Mouse (Mus musculus): ENCODE results near the gene Clstn2. TPM values are rescaled to one million over a fixed set of nuclear protein-coding genes. Genes with fewer than 3 reads are reported as not detected.

Gene Clstn2
- polyA plus RNA-seq, 1 experiment from 2014 or later, result 1.3 TPM

DNA sequence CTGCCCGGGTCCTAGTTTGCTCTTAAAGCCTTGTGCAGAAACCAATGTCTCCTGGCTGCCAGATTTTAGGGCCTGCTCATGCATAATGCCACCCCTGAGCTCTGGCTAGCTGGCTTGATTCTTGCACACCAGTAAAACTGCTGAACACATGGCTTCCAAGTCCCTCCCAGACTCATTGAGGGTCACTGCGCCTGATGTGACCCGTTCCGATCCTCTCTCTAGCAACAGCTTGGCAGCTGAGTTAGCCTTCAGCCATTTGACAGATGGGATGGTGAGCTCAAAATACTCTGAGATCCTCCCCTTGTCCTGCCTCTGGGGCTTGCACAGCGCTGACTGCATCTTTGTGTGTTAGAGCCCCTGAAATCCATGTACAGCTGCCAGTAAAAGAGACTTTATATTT, 430.5 kb downstream of the Clstn2 start:
- H3K4me2 ChIP-seq, result no peak overlapping the region
- no peak for ATAC-seq (ENCODE audit: borderline replicate concordance, extremely low read depth, low FRiP score, low TSS enrichment)
- WGBS, result 45% methylated on average over 5 of the region's 5 CpGs

DNA sequence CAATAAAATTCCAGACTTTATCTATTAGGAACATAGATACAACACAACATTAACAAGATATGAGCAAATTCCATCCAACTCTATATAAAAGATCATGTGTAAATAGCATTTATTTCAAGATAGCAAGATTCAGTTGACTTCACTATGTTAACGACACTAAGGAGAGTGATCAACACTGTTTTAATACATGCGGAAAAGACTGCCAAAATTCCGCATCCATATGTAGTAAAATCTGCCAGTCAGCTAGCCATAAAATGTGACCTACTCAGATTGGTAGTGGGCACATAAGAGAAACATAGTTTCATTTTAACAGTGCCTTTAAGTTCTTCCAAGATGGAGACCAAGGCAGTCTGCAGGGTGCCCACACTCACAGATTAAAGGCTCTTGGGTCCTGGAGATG, 434.0 kb downstream of the Clstn2 start:
- Histone ChIP-seq H3K9me3 (no peaks in the 10 kb centered on the region), H3K9ac (no peak overlapping the region), H3K4me2 (no peak overlapping the region), H3K27me3 (no peaks in the 10 kb centered on the region), H3K36me3 (no peaks in the 10 kb centered on the region), H3K27ac (no peak overlapping the region), H3K4me3 (no peak overlapping the region), H3K4me1 (0 out of 2 replicates have a peak, but pooled peaks cover 4% of the 10 kb centered on the region)
- 84% methylated on average over 3 of the region's 3 CpGs for WGBS
- no peak for ATAC-seq (ENCODE audit: borderline replicate concordance, extremely low read depth, low FRiP score, low TSS enrichment)

More for the DNA sequence above, 430.5 kb downstream of the Clstn2 start:
- H3K9me3 ChIP-seq, result no peaks in the 10 kb centered on the region
- H3K9ac ChIP-seq, result no peak overlapping the region
- no peak overlapping the region for H3K27ac ChIP-seq
- H3K4me3 ChIP-seq, result no peak overlapping the region
- H3K27me3 ChIP-seq, result no peaks in the 10 kb centered on the region
- H3K4me1 ChIP-seq, result 0 out of 2 replicates have a peak, but pooled peaks cover 4% of the 10 kb centered on the region
- H3K36me3 ChIP-seq, result no peaks in the 10 kb centered on the region

DNA sequence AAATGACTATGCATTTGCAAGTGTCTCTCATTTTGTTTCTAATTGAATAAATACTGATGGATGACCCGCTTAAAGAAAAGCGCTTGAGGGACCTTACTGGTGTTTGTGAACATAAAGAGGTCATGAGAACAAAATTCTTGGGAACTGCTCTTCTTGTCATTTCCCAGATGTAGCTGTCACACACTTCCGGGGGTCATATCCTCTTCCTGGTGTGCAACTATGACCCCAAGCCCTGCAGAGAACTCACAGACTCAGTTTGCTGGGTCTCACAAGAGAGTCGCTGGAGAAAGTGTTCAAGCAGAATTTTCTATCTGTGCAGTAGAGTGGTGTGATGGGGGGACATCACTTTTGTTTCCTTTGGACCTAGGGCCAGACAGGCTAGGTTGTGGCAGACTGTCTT, 442.3 kb downstream of the Clstn2 start:
- ATAC-seq (ENCODE audit: borderline replicate concordance, extremely low read depth, low FRiP score, low TSS enrichment), result no peak
- Histone ChIP-seq H3K9me3 (no peaks in the 10 kb centered on the region), H3K4me1 (no peaks in the 10 kb centered on the region), H3K27me3 (no peaks in the 10 kb centered on the region), H3K36me3 (no peaks in the 10 kb centered on the region), H3K9ac (no peak overlapping the region), H3K4me3 (no peak overlapping the region), H3K27ac (no peak overlapping the region), H3K4me2 (no peak overlapping the region)
- 57% methylated on average over 4 of the region's 4 CpGs for WGBS

DNA sequence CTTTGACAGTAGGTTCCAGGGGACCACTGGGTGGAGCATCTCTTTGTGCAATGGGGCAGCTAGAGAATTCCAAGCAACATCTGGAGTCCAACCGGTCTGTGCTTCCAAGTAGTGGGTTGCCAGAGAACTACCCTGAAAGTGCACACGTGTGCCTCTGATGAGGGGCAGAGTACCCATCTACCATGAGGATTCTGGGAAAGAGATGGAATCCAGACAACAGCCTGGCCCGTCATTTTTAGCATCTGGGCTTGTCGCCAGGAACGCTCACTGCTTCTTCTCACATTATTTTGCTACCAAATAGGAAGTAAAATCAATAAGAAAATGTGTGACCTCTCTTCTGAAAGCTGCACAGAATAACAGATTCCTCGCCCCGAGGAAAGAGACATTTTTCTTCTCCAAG, 462.1 kb downstream of the Clstn2 start:
- no peak overlapping the region for H3K27ac ChIP-seq
- H3K9me3 ChIP-seq, result no peaks in the 10 kb centered on the region
- H3K4me3 ChIP-seq, result no peak overlapping the region
- 50% methylated on average over 7 of the region's 7 CpGs for WGBS
- no peak for ATAC-seq (ENCODE audit: borderline replicate concordance, extremely low read depth, low FRiP score, low TSS enrichment)
- H3K36me3 ChIP-seq, result no peaks in the 10 kb centered on the region
- no peak overlapping the region for H3K4me2 ChIP-seq
- no peak overlapping the region for H3K9ac ChIP-seq
- no peaks in the 10 kb centered on the region for H3K27me3 ChIP-seq
- 0 out of 2 replicates have a peak, but pooled peaks cover 8% of the 10 kb centered on the region for H3K4me1 ChIP-seq

DNA sequence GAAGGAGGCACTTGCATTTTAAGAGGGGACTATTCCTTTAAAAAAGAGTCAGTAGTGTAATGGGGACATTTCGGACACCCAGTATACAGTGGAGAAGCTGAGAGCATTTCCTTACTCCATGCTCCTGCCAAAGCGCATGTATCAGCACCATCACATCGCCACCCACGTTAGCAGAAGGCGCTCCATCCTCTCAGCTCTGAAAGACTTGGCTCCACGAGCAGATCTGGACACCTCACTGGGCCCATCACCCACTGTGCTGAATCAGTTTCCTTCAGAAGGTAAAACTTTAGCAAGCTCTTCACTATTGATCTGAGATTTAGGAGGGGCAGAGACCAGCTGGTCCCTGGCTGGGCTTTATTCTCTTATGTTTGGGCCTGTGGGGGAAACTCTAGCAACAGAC, 469.9 kb downstream of the Clstn2 start:
- Histone ChIP-seq H3K9ac (no peak overlapping the region), H3K4me2 (no peak overlapping the region), H3K4me1 (no peaks in the 10 kb centered on the region), H3K36me3 (no peaks in the 10 kb centered on the region), H3K4me3 (no peak overlapping the region), H3K27ac (no peak overlapping the region), H3K9me3 (no peaks in the 10 kb centered on the region), H3K27me3 (no peaks in the 10 kb centered on the region)
- WGBS, result 80% methylated on average over 6 of the region's 6 CpGs
- ATAC-seq (ENCODE audit: borderline replicate concordance, extremely low read depth, low FRiP score, low TSS enrichment), result no peak

DNA sequence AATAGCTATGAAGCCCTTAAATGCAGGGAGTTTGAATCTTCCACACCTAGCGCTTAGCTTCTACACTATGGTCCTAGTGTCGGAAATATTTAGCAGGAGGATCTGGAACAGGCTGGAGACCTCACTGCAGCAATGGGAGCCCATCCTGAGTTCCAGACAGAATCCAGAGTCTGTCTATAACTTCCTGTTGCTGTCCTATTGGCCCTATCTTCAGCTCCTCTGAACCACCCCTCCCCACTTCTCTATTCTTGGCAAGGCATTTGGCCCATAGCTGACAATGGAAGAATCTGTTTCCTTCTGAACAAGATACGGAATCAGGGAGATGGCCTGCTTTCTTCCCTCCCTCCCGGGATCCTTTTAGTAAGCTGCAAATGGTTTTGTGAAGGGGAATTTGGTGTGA, 488.6 kb downstream of the Clstn2 start:
- Histone ChIP-seq H3K27ac (no peak overlapping the region), H3K9me3 (no peaks in the 10 kb centered on the region), H3K4me2 (no peak overlapping the region), H3K36me3 (no peaks in the 10 kb centered on the region), H3K4me3 (no peak overlapping the region), H3K27me3 (no peaks in the 10 kb centered on the region), H3K4me1 (no peaks in the 10 kb centered on the region), H3K9ac (no peak overlapping the region)
- no peak for ATAC-seq (ENCODE audit: borderline replicate concordance, extremely low read depth, low FRiP score, low TSS enrichment)
- WGBS, result 81% methylated on average over 4 of the region's 4 CpGs

DNA sequence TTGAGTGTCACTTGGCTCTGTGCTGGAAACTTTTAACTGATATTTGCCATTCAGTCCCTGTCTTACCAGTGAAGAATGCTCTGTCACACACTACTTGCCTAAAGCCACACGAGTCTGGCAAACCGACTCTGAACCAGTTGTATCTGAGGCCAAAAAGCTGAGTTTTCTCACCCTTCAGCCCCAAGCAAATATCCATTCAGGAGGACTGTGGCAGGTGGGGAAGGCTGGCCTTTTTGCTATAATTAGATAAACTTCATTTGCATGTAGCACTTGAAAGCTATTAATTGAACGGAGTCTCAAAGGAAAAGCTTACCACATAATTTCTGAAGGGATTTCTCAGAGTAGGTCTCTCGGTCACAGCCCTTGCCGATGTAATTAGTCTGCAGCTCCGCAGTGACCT, 491.6 kb downstream of the Clstn2 start:
- 81% methylated on average over 6 of the region's 6 CpGs for WGBS
- H3K27ac ChIP-seq, result no peak overlapping the region
- no peaks in the 10 kb centered on the region for H3K9me3 ChIP-seq
- no peak overlapping the region for H3K9ac ChIP-seq
- no peak overlapping the region for H3K4me2 ChIP-seq
- no peaks in the 10 kb centered on the region for H3K27me3 ChIP-seq
- H3K4me3 ChIP-seq, result no peak overlapping the region
- H3K36me3 ChIP-seq, result no peaks in the 10 kb centered on the region
- ATAC-seq (ENCODE audit: borderline replicate concordance, extremely low read depth, low FRiP score, low TSS enrichment), result no peak
- H3K4me1 ChIP-seq, result 0 out of 2 replicates have a peak, but pooled peaks cover 3% of the 10 kb centered on the region

DNA sequence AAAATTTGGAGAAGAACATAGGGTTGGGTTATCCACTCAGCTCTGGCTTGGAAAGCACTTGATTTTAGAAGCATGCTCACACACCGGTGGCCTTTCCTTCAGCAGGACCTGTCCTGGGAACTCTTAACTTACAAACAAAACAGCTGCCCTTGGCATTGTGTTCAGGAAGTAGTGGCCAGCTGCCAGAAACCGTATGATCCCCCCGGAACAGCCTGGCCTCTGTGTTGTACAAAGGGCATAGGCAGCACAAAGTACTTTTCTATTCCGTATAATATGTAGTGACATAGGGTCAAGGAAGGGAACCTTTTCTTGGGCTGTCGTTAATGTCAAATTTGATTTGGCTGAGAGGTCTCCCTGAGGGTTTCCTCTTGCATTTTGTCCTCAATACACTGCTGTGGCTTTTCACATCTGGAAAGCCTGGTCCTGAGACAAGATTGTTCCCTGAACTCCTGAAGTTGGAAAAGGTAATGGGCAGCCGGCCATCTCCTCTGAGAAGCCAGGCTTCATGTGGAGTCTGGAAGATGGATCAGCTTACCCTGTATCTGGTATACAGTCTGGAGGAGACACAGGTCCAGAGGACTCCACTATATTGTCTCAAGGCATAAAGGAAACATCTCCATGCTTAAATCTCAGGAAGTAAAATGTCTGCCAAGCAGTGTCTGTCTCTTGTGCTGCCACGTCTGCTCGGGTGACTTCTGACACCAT, 494.8 kb downstream of the Clstn2 start:
- no peak overlapping the region for H3K9ac ChIP-seq
- 43% methylated on average over 8 of the region's 8 CpGs for WGBS
- no peaks in the 10 kb centered on the region for H3K27me3 ChIP-seq
- no peak overlapping the region for H3K27ac ChIP-seq
- H3K4me1 ChIP-seq, result 0 out of 2 replicates have a peak, but pooled peaks cover 3% of the 10 kb centered on the region
- no peak overlapping the region for H3K4me3 ChIP-seq
- no peak overlapping the region for H3K4me2 ChIP-seq
- H3K36me3 ChIP-seq, result no peaks in the 10 kb centered on the region
- ATAC-seq (ENCODE audit: borderline replicate concordance, extremely low read depth, low FRiP score, low TSS enrichment), result no peak
- H3K9me3 ChIP-seq, result no peaks in the 10 kb centered on the region

DNA sequence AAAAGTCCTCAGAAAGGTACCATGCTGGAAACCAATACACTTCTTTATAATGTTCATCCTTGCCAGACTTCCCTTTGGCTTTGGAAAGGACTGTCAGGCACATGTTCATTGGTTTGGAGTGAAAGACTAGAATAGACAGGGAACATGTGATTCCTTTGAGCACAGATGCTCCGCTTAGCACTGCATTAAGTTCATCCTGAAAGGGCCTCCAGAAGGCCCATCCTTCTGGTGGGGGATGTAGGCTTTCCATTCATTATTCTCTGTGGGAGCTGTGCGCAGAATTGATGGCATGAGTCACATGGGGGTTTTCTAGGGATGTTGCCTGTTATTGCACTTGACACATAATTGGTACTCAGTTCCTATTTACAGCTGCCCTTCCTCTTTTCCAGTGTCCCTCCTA, 498.8 kb downstream of the Clstn2 start:
- H3K4me2 ChIP-seq, result no peak overlapping the region
- no peak overlapping the region for H3K4me3 ChIP-seq
- WGBS, result 91% methylated on average over 2 of the region's 2 CpGs
- no peak overlapping the region for H3K9ac ChIP-seq
- peaks cover 3% of the 10 kb centered on the region; the same call in 1 of the 2 replicates for H3K4me1 ChIP-seq
- no peaks in the 10 kb centered on the region for H3K27me3 ChIP-seq
- no peaks in the 10 kb centered on the region for H3K9me3 ChIP-seq
- ATAC-seq (ENCODE audit: borderline replicate concordance, extremely low read depth, low FRiP score, low TSS enrichment), result no peak
- no peaks in the 10 kb centered on the region for H3K36me3 ChIP-seq
- no peak overlapping the region for H3K27ac ChIP-seq

DNA sequence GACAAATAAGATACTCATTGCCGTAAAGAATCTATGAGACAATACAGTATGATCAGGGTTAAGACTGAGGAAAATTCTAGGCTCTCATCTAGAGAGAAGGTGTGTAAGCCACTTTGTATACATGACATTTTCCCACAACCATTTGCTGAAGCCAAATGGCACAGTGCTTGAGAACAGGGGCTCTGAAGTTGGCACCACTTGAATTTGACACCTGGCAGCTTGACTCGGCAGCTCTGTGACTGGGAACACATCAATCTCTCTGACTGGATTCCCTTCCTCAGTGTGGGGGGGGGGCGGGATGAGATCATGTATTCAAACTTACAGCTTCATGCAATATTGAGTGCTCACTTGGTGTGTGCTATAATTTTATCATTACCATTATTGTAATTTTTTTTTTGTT, 499.7 kb downstream of the Clstn2 start:
- H3K9ac ChIP-seq, result no peak overlapping the region
- ATAC-seq (ENCODE audit: borderline replicate concordance, extremely low read depth, low FRiP score, low TSS enrichment), result no peak
- H3K36me3 ChIP-seq, result no peaks in the 10 kb centered on the region
- H3K9me3 ChIP-seq, result no peaks in the 10 kb centered on the region
- no peak overlapping the region for H3K4me3 ChIP-seq
- H3K27ac ChIP-seq, result no peak overlapping the region
- peaks cover 3% of the 10 kb centered on the region; the same call in 1 of the 2 replicates for H3K4me1 ChIP-seq
- 59% methylated on average over 3 of the region's 3 CpGs for WGBS
- H3K4me2 ChIP-seq, result no peak overlapping the region
- H3K27me3 ChIP-seq, result no peaks in the 10 kb centered on the region

DNA sequence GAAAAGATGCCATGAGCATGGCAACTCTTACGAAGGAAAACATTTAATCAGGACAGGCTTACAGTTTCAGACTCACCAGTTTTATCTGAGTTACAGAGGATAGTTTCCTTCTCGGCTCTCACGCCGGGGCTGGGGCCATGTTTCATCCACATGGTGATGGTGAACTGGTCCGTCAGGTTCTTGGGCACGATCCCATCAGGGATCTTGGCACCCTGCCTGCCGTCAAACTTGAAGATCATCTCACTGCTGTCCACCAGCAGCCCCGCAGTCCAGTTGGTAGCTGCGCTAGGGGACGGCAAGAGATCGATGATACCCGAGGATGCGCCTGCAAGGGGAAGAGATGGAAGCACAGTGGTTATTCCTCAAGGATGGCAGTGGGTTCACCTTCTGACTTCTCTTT, 500.4 kb downstream of the Clstn2 start:
- no peaks in the 10 kb centered on the region for H3K36me3 ChIP-seq
- H3K9me3 ChIP-seq, result no peaks in the 10 kb centered on the region
- H3K27ac ChIP-seq, result no peak overlapping the region
- no peak overlapping the region for H3K4me2 ChIP-seq
- no peaks in the 10 kb centered on the region for H3K27me3 ChIP-seq
- no peaks in the 10 kb centered on the region; the same call in 1 of the 2 replicates for H3K4me1 ChIP-seq
- no peak overlapping the region for H3K4me3 ChIP-seq
- ATAC-seq (ENCODE audit: borderline replicate concordance, extremely low read depth, low FRiP score, low TSS enrichment), result no peak
- H3K9ac ChIP-seq, result no peak overlapping the region
- 77% methylated on average over 13 of the region's 13 CpGs for WGBS

DNA sequence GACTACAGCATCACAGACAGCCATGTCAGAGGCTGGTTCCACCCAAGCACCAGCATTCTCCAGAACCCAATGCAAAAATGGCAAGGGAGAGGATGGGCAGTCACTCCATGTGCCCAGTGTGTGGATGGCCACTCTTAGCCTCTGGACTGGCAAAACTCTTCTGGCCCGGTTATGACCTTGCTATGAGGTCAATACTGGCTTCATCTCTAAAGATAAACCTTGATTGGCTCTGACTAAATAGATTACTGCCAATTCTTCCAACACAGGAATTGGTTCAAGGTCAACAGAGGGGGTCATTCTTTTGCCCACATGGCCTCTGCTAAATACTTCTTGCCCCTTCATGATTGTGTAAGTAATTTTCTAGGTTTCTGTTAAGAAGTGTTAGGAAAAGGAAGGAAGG, 505.1 kb downstream of the Clstn2 start:
- no peak overlapping the region for H3K9ac ChIP-seq
- no peaks in the 10 kb centered on the region for H3K36me3 ChIP-seq
- ATAC-seq (ENCODE audit: borderline replicate concordance, extremely low read depth, low FRiP score, low TSS enrichment), result no peak
- H3K27me3 ChIP-seq, result no peaks in the 10 kb centered on the region
- no peaks in the 10 kb centered on the region for H3K9me3 ChIP-seq
- H3K4me3 ChIP-seq, result no peak overlapping the region
- no peak overlapping the region for H3K27ac ChIP-seq
- no peaks in the 10 kb centered on the region; the same call in 1 of the 2 replicates for H3K4me1 ChIP-seq
- WGBS, result 85% methylated on average over 1 of the region's 1 CpGs
- no peak overlapping the region for H3K4me2 ChIP-seq
